Mouse (Mus musculus): Measurements from ENCODE around the gene Selenbp2. TPM values are rescaled to one million over a fixed set of nuclear protein-coding genes. Genes with fewer than 3 reads are reported as not detected.
"Not testable (repeated sequence)": the region's sequence is repeated elsewhere in the genome, so short reads cannot be mapped to it uniquely, and the experiment has no call there.

The Selenbp2 gene
- polyA plus RNA-seq, 1 experiment = not detected

GRCm38 (mm10) chr3:94702856-94703255 is 9.5 kb downstream of the Selenbp2 start:
- no peaks in the 10 kb centered on the region for H3K27me3 ChIP-seq (ENCODE audit: control insufficient read depth, insufficient read depth, insufficient read length)
- H3K4me3 ChIP-seq (ENCODE audit: insufficient read depth, poor library complexity, severe bottlenecking) = no peak overlapping the region
- no peaks in the 10 kb centered on the region for H3K79me2 ChIP-seq (ENCODE audit: control insufficient read depth, insufficient read depth)
- H3K79me3 ChIP-seq (ENCODE audit: low read depth) = no peaks in the 10 kb centered on the region
- no peak overlapping the region for H3ac ChIP-seq (ENCODE audit: control insufficient read depth, insufficient read length, low read depth)
- TF ChIP-seq MYOD1 (IDR thresholded peaks at IDR 0.05; ENCODE audit: control insufficient read depth, insufficient read length, low read depth) (no peak), CEBPB (IDR thresholded peaks at IDR 0.05; ENCODE audit: low read depth) (no peak), USF1 (IDR thresholded peaks at IDR 0.05; ENCODE audit: low read depth) (no peak), FOSL1 (IDR thresholded peaks at IDR 0.05; ENCODE audit: insufficient read depth, low read length, poor library complexity, severe bottlenecking) (no peak), MYOG (IDR thresholded peaks at IDR 0.05; ENCODE audit: control insufficient read depth, extremely low read depth, insufficient read length) (no peak), MAX (IDR thresholded peaks at IDR 0.05) (no peak), CTCF (IDR thresholded peaks at IDR 0.05; ENCODE audit: control insufficient read depth, insufficient read depth, insufficient read length) (no peak)
- H3K36me3 ChIP-seq (ENCODE audit: control insufficient read depth, insufficient read depth) = no peaks in the 10 kb centered on the region

DNA sequence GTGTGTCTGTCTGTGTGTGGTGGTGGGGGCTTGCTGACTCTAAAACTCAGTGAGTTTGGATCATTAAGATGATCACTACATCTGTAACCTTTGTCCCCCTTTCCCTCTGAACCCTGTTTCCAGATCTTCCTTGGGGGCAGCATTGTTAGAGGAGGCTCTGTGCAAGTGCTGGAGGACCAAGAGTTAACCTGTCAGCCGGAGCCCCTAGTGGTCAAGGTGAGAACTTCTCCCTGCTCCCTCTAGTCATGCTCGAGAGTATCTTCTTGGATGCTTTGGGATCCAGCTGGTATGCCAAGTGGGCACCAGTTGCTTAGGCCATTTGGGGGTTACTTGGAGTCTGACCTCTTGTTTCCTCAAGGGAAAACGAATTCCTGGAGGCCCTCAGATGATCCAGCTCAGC is 10.0 kb downstream of the Selenbp2 start:
- H3K4me3 ChIP-seq (ENCODE audit: insufficient read depth, poor library complexity, severe bottlenecking); H3K36me3 ChIP-seq (ENCODE audit: control insufficient read depth, insufficient read depth); H3K79me2 ChIP-seq (ENCODE audit: control insufficient read depth, insufficient read depth); H3K79me3 ChIP-seq (ENCODE audit: low read depth); H3K27me3 ChIP-seq (ENCODE audit: control insufficient read depth, insufficient read depth, insufficient read length); H3ac ChIP-seq (ENCODE audit: control insufficient read depth, insufficient read length, low read depth): not testable (repeated sequence)

DNA sequence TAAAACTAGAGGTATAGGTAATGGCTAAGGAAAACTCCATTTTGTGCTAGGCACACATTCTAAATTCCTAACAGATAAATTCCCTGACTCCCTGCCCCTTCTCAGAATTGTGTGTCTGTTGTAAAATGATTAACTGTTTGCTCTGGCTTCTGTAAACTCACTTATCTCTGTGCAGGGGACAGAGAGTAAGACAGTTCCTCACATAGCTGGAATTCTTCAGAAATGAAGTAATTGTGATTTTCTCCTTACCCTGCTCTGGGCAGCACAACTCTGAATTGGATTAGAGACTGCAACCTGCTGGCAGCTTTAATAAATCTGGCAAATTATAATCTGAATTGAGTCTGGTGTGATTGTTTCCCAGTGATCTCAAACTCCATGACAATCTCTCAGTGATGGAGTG is 17.2 kb downstream of the Selenbp2 start:
- H3K79me3 ChIP-seq (ENCODE audit: low read depth); H3K27me3 ChIP-seq (ENCODE audit: control insufficient read depth, insufficient read depth, insufficient read length); H3K79me2 ChIP-seq (ENCODE audit: control insufficient read depth, insufficient read depth); H3K36me3 ChIP-seq (ENCODE audit: control insufficient read depth, insufficient read depth); H3K4me3 ChIP-seq (ENCODE audit: insufficient read depth, poor library complexity, severe bottlenecking); H3ac ChIP-seq (ENCODE audit: control insufficient read depth, insufficient read length, low read depth): not testable (repeated sequence)

DNA sequence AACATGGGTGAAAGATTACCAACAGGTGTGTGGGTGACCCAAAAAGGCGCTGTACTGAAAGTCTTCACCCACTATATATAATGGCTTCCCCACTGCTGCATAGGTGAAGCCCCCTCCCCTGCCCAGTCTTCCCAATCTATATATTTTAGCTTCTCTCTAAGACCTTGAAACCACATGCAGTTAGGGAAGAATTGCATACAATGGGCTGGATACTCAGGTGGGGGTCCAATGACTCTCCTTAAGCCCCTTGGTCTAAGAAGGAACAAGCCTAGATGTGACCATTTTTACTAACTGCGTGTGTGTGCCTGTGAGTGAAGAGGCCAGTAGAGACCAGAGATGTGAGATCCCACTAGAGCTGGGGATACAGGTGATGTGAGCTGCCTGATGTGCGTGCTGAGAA is 20.1 kb downstream of the Selenbp2 start:
- not testable (repeated sequence) for H3K36me3 ChIP-seq (ENCODE audit: control insufficient read depth, insufficient read depth); H3K4me3 ChIP-seq (ENCODE audit: insufficient read depth, poor library complexity, severe bottlenecking); H3ac ChIP-seq (ENCODE audit: control insufficient read depth, insufficient read length, low read depth); H3K79me2 ChIP-seq (ENCODE audit: control insufficient read depth, insufficient read depth); H3K79me3 ChIP-seq (ENCODE audit: low read depth); H3K27me3 ChIP-seq (ENCODE audit: control insufficient read depth, insufficient read depth, insufficient read length)

GRCm38 (mm10) chr3:94718253-94718652 is 24.9 kb downstream of the Selenbp2 start:
- H3K36me3 ChIP-seq (ENCODE audit: control insufficient read depth, insufficient read depth); H3K27me3 ChIP-seq (ENCODE audit: control insufficient read depth, insufficient read depth, insufficient read length); H3K4me3 ChIP-seq (ENCODE audit: insufficient read depth, poor library complexity, severe bottlenecking); H3K79me3 ChIP-seq (ENCODE audit: low read depth); H3ac ChIP-seq (ENCODE audit: control insufficient read depth, insufficient read length, low read depth); H3K79me2 ChIP-seq (ENCODE audit: control insufficient read depth, insufficient read depth): not testable (repeated sequence)

DNA sequence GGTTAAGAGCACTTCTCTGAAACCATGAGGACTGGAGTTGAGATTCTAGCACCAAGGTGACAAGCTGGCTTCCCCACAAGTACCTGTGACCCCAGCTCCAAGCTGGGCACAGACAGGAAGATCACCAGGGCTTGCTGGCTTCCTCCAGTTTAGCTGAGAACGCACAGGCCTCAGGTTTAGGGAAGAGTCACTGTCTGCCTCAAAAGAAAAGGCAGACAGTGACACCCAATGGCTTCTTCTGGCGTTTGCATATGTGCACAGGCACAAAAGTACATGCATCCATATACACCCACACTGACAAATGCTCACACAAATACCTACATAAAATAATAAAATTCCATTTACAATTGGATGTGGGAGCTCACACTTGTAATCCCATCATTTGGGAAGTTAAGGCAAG is 30.3 kb downstream of the Selenbp2 start:
- not testable (repeated sequence) for H3K4me3 ChIP-seq (ENCODE audit: insufficient read depth, poor library complexity, severe bottlenecking); H3ac ChIP-seq (ENCODE audit: control insufficient read depth, insufficient read length, low read depth); H3K27me3 ChIP-seq (ENCODE audit: control insufficient read depth, insufficient read depth, insufficient read length); H3K79me2 ChIP-seq (ENCODE audit: control insufficient read depth, insufficient read depth); H3K36me3 ChIP-seq (ENCODE audit: control insufficient read depth, insufficient read depth); H3K79me3 ChIP-seq (ENCODE audit: low read depth)

GRCm38 (mm10) chr3:94745691-94746090 is 52.3 kb downstream of the Selenbp2 start:
- Histone ChIP-seq H3K36me3 (ENCODE audit: control insufficient read depth, insufficient read depth) (no peaks in the 10 kb centered on the region), H3K79me2 (ENCODE audit: control insufficient read depth, insufficient read depth) (no peaks in the 10 kb centered on the region), H3K27me3 (ENCODE audit: control insufficient read depth, insufficient read depth, insufficient read length) (no peaks in the 10 kb centered on the region), H3K79me3 (ENCODE audit: low read depth) (no peaks in the 10 kb centered on the region), H3K4me3 (ENCODE audit: insufficient read depth, poor library complexity, severe bottlenecking) (no peak overlapping the region), H3ac (ENCODE audit: control insufficient read depth, insufficient read length, low read depth) (no peak overlapping the region)
- TF ChIP-seq MAX (IDR thresholded peaks at IDR 0.05) = no peak
- no peak for TF ChIP-seq MYOG (IDR thresholded peaks at IDR 0.05; ENCODE audit: control insufficient read depth, extremely low read depth, insufficient read length)
- TF ChIP-seq MYOD1 (IDR thresholded peaks at IDR 0.05; ENCODE audit: control insufficient read depth, insufficient read length, low read depth) = no peak
- TF ChIP-seq CTCF (IDR thresholded peaks at IDR 0.05; ENCODE audit: control insufficient read depth, insufficient read depth, insufficient read length) = no peak
- no peak for TF ChIP-seq USF1 (IDR thresholded peaks at IDR 0.05; ENCODE audit: low read depth)
- TF ChIP-seq CEBPB (IDR thresholded peaks at IDR 0.05; ENCODE audit: low read depth) = no peak
- no peak for TF ChIP-seq FOSL1 (IDR thresholded peaks at IDR 0.05; ENCODE audit: insufficient read depth, low read length, poor library complexity, severe bottlenecking)

Other genes with a start within 250 kb of the Selenbp2 start
- gene Oaz3, start 249.6 kb upstream of the Selenbp2 start, polyA plus RNA-seq (2012; fragmentation: generic; extraction: Trizol) = 0.08 TPM
- gene Celf3, start 215.3 kb upstream of the Selenbp2 start, polyA plus RNA-seq (2012; fragmentation: generic; extraction: Trizol) = 0.07 TPM
- 0.27 TPM for gene Riiad1, start 213.2 kb upstream of the Selenbp2 start, polyA plus RNA-seq (2012; fragmentation: generic; extraction: Trizol)
- gene Snx27, start 110.8 kb upstream of the Selenbp2 start, polyA plus RNA-seq (2012; fragmentation: generic; extraction: Trizol) = 14.9 TPM
- not detected for gene Gm10972, start 50.4 kb upstream of the Selenbp2 start, polyA plus RNA-seq (2012; fragmentation: generic; extraction: Trizol)
- gene Tuft1, start 34.7 kb upstream of the Selenbp2 start, polyA plus RNA-seq (2012; fragmentation: generic; extraction: Trizol) = 2.8 TPM
- gene Cgn, start 92.9 kb downstream of the Selenbp2 start, polyA plus RNA-seq (2012; fragmentation: generic; extraction: Trizol) = 0.05 TPM
- 8.7 TPM for gene Pogz, start 144.0 kb downstream of the Selenbp2 start, polyA plus RNA-seq (2012; fragmentation: generic; extraction: Trizol)
- gene Psmb4, start 193.4 kb downstream of the Selenbp2 start, polyA plus RNA-seq (2012; fragmentation: generic; extraction: Trizol) = 496 TPM
- gene Selenbp1, start 239.5 kb downstream of the Selenbp2 start, polyA plus RNA-seq (2012; fragmentation: generic; extraction: Trizol) = 0.16 TPM